Mouse (Mus musculus) spleen, postnatal 4 days (tissue): ENCODE measurements around the gene Olfr1061.
"Not testable (repeated sequence)": the region's sequence is repeated elsewhere in the genome, so short reads cannot be mapped to it uniquely, and the experiment has no call there.

Experiments
- DNase-seq, 2 experiments: peaks; one replicate each; pipeline ENCODE4 v3.0.0; 2022; ENCODE audit warnings: low spot score in 2 of 2

Olfr1061 gene

DNA sequence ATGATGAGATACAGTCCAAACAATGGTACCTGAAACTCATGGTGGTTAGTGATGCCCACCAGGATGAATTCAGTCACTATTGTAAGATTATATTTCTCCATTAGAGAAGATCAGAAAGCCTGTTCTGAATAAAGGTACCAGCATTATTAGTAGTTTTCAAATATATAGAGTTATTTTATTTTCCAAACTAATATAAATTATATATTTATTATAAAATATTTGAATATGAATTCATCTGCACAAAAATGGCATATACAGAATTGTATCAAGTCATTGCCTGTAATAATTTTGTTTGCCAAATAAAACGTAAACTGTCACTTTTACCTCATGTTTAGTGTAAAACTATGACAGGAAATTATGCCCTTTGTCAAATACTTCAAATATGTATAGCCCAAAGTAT is at the start of gene Olfr1061:
TSS of gene Olfr1061 (minus strand) at position 101 of the 400 bp plus-strand sequence.
- DNase-seq = no peak

- no peak for DNase-seq
These were observed 46.6 kb upstream of the Olfr1061 start for GRCm38 (mm10) chr2:86460434-86460833.

GRCm38 (mm10) chr2:86456169-86456568 is 42.3 kb upstream of the Olfr1061 start, which contains the start of gene Olfr1066:
TSS of gene Olfr1066 (minus strand) at chr2:86456269.
- DNase-seq = no peak

DNA sequence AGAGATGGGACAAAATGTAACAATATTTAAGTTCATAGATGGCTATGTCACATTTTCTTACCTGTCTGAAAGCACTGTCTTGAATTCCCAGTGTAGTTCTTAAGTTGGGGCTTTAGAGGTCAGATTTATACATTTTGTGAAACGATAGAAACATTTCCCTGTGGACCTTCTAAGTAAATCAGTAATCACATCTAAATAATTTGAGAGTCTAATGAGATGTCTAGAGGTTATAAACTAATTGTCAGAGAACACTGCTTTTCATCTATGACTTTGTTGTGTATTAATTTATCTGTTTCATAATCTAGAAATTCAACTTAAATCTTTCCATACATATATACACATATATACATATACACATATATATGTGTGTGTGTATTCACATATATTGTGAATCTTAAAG is 36.6 kb upstream of the Olfr1061 start, which contains the start of gene Olfr1065:
TSS of gene Olfr1065 (minus strand) at position 101 of the 400 bp plus-strand sequence.
- not testable (repeated sequence) for DNase-seq

- not testable (repeated sequence) for DNase-seq
These were observed 28.3 kb upstream of the Olfr1061 start for GRCm38 (mm10) chr2:86442101-86442500.

GRCm38 (mm10) chr2:86428511-86428910 is 14.7 kb upstream of the Olfr1061 start:
- DNase-seq = not testable (repeated sequence)

GRCm38 (mm10) chr2:86426649-86427048 is 12.8 kb upstream of the Olfr1061 start, which contains the start of gene Olfr1062:
TSS of gene Olfr1062 (minus strand) at chr2:86426749.
- DNase-seq = not testable (repeated sequence)

DNA sequence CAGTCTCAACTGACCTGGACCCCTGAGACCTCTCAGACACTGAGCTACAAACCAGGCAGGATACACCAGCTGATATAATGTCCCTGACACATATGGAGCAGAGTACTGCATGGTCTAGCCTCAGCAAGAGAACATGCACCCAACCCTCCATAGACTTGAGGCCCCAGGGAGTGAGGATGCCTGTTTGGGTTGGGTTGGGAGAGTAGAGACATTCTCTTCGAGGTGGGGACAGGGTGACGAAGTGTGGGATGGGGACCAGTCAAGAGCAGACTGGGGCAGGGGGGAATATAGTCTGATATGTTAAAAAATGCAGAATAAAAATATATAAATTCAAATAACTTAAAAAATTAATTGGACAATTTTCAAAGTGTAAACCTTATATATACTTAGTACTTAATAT is 18.7 kb downstream of the Olfr1061 start:
- DNase-seq = no peak

GRCm38 (mm10) chr2:86388461-86388860 is 25.4 kb downstream of the Olfr1061 start, which contains the start of gene Olfr1058:
TSS of gene Olfr1058 (minus strand) at chr2:86388561.
- not testable (repeated sequence) for DNase-seq

- DNase-seq = no peak
These were observed 35.6 kb downstream of the Olfr1061 start, which contains the start of gene Olfr1057 for GRCm38 (mm10) chr2:86378293-86378692. TSS of gene Olfr1057 (minus strand) at chr2:86378393.

DNA sequence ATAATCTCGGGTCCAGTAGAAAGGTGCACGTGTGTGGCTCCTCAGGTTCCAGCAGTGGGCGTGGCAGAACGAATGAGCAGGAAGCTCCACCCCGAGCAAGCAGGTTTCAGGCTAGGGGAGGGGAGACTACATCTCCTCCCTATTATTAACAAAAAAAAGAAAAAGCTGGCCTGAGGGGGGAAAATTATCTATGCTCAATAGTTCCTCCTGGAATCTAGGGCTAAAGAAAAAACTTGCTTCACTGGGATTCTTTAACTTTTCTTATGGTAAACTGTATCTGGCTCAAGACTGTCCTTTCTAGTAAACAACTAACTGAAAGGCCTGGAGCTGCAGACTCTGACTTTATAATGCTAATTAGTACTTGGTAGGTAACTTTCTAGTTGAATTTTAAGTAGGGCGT is 47.5 kb downstream of the Olfr1061 start:
- DNase-seq = not testable (repeated sequence)
